Mouse (Mus musculus): Measurements from ENCODE around the gene 1700013G24Rik. TPM values are rescaled to one million over a fixed set of nuclear protein-coding genes. Genes with fewer than 3 reads are reported as not detected.

1700013G24Rik gene
- polyA plus RNA-seq, 1 experiment from 2014 or later: not detected

- no peak overlapping the region; the same call in 1 of the 2 replicates for H3K27ac ChIP-seq (ENCODE audit: low read length)
- no peak for DNase-seq (ENCODE audit: low spot score)
- peak; percentile 4; the same call in 1 of the 2 replicates for ATAC-seq
- no peak overlapping the region for H3K4me3 ChIP-seq (ENCODE audit: low read depth, low read length)
- WGBS: 52% methylated on average over 5 of the region's 5 CpGs
- H3K9ac ChIP-seq (replicated peaks; ENCODE audit: low read depth): no peak overlapping the region
- H3K4me2 ChIP-seq (replicated peaks; ENCODE audit: low read depth, low read length): no peak overlapping the region
- H3K27me3 ChIP-seq (replicated peaks; ENCODE audit: insufficient read depth, low read length): no peaks in the 10 kb centered on the region
- TF ChIP-seq EP300 (IDR thresholded peaks at IDR 0.05): no peak
- TF ChIP-seq CTCF (IDR thresholded peaks at IDR 0.05): no peak
- H3K4me1 ChIP-seq (ENCODE audit: insufficient read depth, low read depth, low read length): peaks cover 33% of the 10 kb centered on the region; the same call in 1 of the 2 replicates
- H3K9me3 ChIP-seq (ENCODE audit: low read length): no peaks in the 10 kb centered on the region
- H3K36me3 ChIP-seq (ENCODE audit: insufficient read depth, low read length): peaks cover under 1% of the 10 kb centered on the region; the same call in 1 of the 2 replicates
Measured at GRCm38 (mm10) chr4:137497367-137497766, 44.3 kb downstream of the 1700013G24Rik start.

GRCm38 (mm10) chr4:137497892-137498722, 45.0 kb downstream of the 1700013G24Rik start:
- 30% methylated on average over 9 of the region's 9 CpGs for WGBS
- H3K4me3 ChIP-seq (ENCODE audit: low read depth, low read length): no peak overlapping the region
- peak; percentile 24; the same call in 1 of the 2 replicates for ATAC-seq
- peaks cover 33% of the 10 kb centered on the region; the same call in 1 of the 2 replicates for H3K4me1 ChIP-seq (ENCODE audit: insufficient read depth, low read depth, low read length)
- H3K9me3 ChIP-seq (ENCODE audit: low read length): no peaks in the 10 kb centered on the region
- H3K9ac ChIP-seq (replicated peaks; ENCODE audit: low read depth): no peak overlapping the region
- no peak for DNase-seq (ENCODE audit: low spot score)
- TF ChIP-seq CTCF (IDR thresholded peaks at IDR 0.05): no peak
- TF ChIP-seq EP300 (IDR thresholded peaks at IDR 0.05): 0 out of 2 replicates have a peak, but pooled peaks have one; percentile 14
- peak overlapping the region; percentile 32; the same call in 1 of the 2 replicates for H3K27ac ChIP-seq (ENCODE audit: low read length)
- H3K36me3 ChIP-seq (ENCODE audit: insufficient read depth, low read length): peaks cover 8% of the 10 kb centered on the region; the same call in 1 of the 2 replicates
- H3K27me3 ChIP-seq (replicated peaks; ENCODE audit: insufficient read depth, low read length): no peaks in the 10 kb centered on the region
- no peak overlapping the region for H3K4me2 ChIP-seq (replicated peaks; ENCODE audit: low read depth, low read length)

GRCm38 (mm10) chr4:137498882-137499583, 45.9 kb downstream of the 1700013G24Rik start:
- Histone ChIP-seq H3K4me1 (ENCODE audit: insufficient read depth, low read depth, low read length) (peaks cover 33% of the 10 kb centered on the region; the same call in 1 of the 2 replicates), H3K9me3 (ENCODE audit: low read length) (no peaks in the 10 kb centered on the region), H3K27me3 (replicated peaks; ENCODE audit: insufficient read depth, low read length) (no peaks in the 10 kb centered on the region), H3K27ac (ENCODE audit: low read length) (no peak overlapping the region), H3K9ac (replicated peaks; ENCODE audit: low read depth) (no peak overlapping the region), H3K36me3 (ENCODE audit: insufficient read depth, low read length) (peaks cover 12% of the 10 kb centered on the region; the same call in 1 of the 2 replicates), H3K4me3 (ENCODE audit: low read depth, low read length) (no peak overlapping the region), H3K4me2 (replicated peaks; ENCODE audit: low read depth, low read length) (no peak overlapping the region)
- no peak for TF ChIP-seq CTCF (IDR thresholded peaks at IDR 0.05)
- TF ChIP-seq EP300 (IDR thresholded peaks at IDR 0.05): no peak
- DNase-seq (ENCODE audit: low spot score) (no peak), ATAC-seq (no peak)
- WGBS: 74% methylated on average over 9 of the region's 9 CpGs

GRCm38 (mm10) chr4:137500149-137500548, 47.1 kb downstream of the 1700013G24Rik start:
- WGBS: 74% methylated on average over 12 of the region's 12 CpGs

GRCm38 (mm10) chr4:137500953-137501352, 47.9 kb downstream of the 1700013G24Rik start:
- TF ChIP-seq CTCF (IDR thresholded peaks at IDR 0.05): no peak
- no peak for TF ChIP-seq EP300 (IDR thresholded peaks at IDR 0.05)
- Histone ChIP-seq H3K27ac (ENCODE audit: low read length) (no peak overlapping the region), H3K4me1 (ENCODE audit: insufficient read depth, low read depth, low read length) (peaks cover 22% of the 10 kb centered on the region; the same call in 1 of the 2 replicates), H3K9me3 (ENCODE audit: low read length) (no peaks in the 10 kb centered on the region), H3K36me3 (ENCODE audit: insufficient read depth, low read length) (peaks cover 12% of the 10 kb centered on the region; the same call in 1 of the 2 replicates), H3K9ac (replicated peaks; ENCODE audit: low read depth) (no peak overlapping the region), H3K4me3 (ENCODE audit: low read depth, low read length) (no peak overlapping the region), H3K27me3 (replicated peaks; ENCODE audit: insufficient read depth, low read length) (no peaks in the 10 kb centered on the region), H3K4me2 (replicated peaks; ENCODE audit: low read depth, low read length) (no peak overlapping the region)
- 76% methylated on average over 5 of the region's 5 CpGs for WGBS
- DNase-seq (ENCODE audit: low spot score) (no peak), ATAC-seq (no peak)

More at GRCm38 (mm10) chr4:137500149-137500548, 47.1 kb downstream of the 1700013G24Rik start:
- H3K9ac ChIP-seq (replicated peaks; ENCODE audit: low read depth): no peak overlapping the region
- no peak overlapping the region for H3K4me2 ChIP-seq (replicated peaks; ENCODE audit: low read depth, low read length)
- no peak for ATAC-seq
- no peaks in the 10 kb centered on the region for H3K9me3 ChIP-seq (ENCODE audit: low read length)
- peaks cover 25% of the 10 kb centered on the region; the same call in 1 of the 2 replicates for H3K4me1 ChIP-seq (ENCODE audit: insufficient read depth, low read depth, low read length)
- peaks cover 12% of the 10 kb centered on the region; the same call in 1 of the 2 replicates for H3K36me3 ChIP-seq (ENCODE audit: insufficient read depth, low read length)
- TF ChIP-seq CTCF (IDR thresholded peaks at IDR 0.05) (no peak), EP300 (IDR thresholded peaks at IDR 0.05) (no peak)
- no peak for DNase-seq (ENCODE audit: low spot score)
- H3K4me3 ChIP-seq (ENCODE audit: low read depth, low read length): no peak overlapping the region
- no peak overlapping the region for H3K27ac ChIP-seq (ENCODE audit: low read length)
- H3K27me3 ChIP-seq (replicated peaks; ENCODE audit: insufficient read depth, low read length): no peaks in the 10 kb centered on the region

- Histone ChIP-seq H3K4me1 (ENCODE audit: insufficient read depth, low read depth, low read length) (peaks cover 20% of the 10 kb centered on the region; the same call in 1 of the 2 replicates), H3K9ac (replicated peaks; ENCODE audit: low read depth) (no peak overlapping the region)
- WGBS: 83% methylated on average over 10 of the region's 10 CpGs
Measured at GRCm38 (mm10) chr4:137502183-137502582, 49.1 kb downstream of the 1700013G24Rik start.

More at GRCm38 (mm10) chr4:137502183-137502582, 49.1 kb downstream of the 1700013G24Rik start:
- H3K9me3 ChIP-seq (ENCODE audit: low read length): no peaks in the 10 kb centered on the region
- no peak overlapping the region for H3K27ac ChIP-seq (ENCODE audit: low read length)
- TF ChIP-seq CTCF (IDR thresholded peaks at IDR 0.05) (no peak), EP300 (IDR thresholded peaks at IDR 0.05) (no peak)
- no peak overlapping the region for H3K4me3 ChIP-seq (ENCODE audit: low read depth, low read length)
- H3K27me3 ChIP-seq (replicated peaks; ENCODE audit: insufficient read depth, low read length): no peaks in the 10 kb centered on the region
- H3K4me2 ChIP-seq (replicated peaks; ENCODE audit: low read depth, low read length): no peak overlapping the region
- DNase-seq (ENCODE audit: low spot score): no peak
- ATAC-seq: no peak
- H3K36me3 ChIP-seq (ENCODE audit: insufficient read depth, low read length): peaks cover 12% of the 10 kb centered on the region; the same call in 1 of the 2 replicates

Measured in lung, postnatal 0 days (tissue).